ENCODE assay signal across 29 mouse cellular contexts in the genomic region with DNA sequence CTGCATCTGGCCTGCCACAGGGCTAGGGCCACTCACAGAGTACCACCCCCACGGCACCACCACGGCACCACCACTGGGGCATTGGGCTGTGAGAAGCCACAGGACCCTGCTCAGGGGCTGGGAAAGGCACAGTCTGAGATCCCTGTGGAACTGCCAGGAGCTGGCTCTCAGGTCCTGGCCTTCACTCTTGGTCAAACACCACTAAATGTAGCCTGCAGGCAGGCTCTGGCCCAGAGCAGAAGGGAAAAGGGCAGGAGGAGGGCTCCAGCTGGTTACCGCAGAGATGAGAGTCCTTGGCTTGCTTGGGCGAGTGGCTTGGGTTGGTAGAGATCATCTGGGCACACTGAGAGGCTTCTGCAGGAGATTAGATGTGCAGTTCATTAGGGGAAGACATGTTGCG.
DNase-seq lines count a peak whose midpoint lies in the region; ATAC-seq and TF ChIP-seq lines count a peak whose summit lies in the region.
"Had no signal": no experiment of that assay in that cellular context is flagged by ENCODE, and none has a peak within 500 bp of the region (broad histone marks: within the 10 kb centered on the region; RNA-seq: fewer than 3 reads in every experiment).

No protein-coding gene starts in this region.

- H3K27me3 ChIP-seq in hindbrain, postnatal 0 days (ENCODE audit: insufficient read depth, low read length), result no peaks in the 10 kb centered on the region
- no peaks in the 10 kb centered on the region for H3K27me3 ChIP-seq in hindbrain, embryonic 11.5 days (ENCODE audit: control insufficient read depth, insufficient read depth, low read length)
- no peaks in the 10 kb centered on the region for H3K27me3 ChIP-seq in limb, embryonic 10.5 days (ENCODE audit: low read depth, poor library complexity, severe bottlenecking)
- H3K27me3 ChIP-seq: embryonic facial prominence, embryonic 12.5 days; forebrain, embryonic 15.5 days; kidney, embryonic 15.5 days; limb, embryonic 15.5 days; liver, embryonic 13.5 days; megakaryocyte, embryonic 14.5 days; midbrain, embryonic 12.5 days; neural tube, embryonic 13.5 days had no signal

- no peak overlapping the region for H3K4me3 ChIP-seq in hindbrain, postnatal 0 days (ENCODE audit: low read length)
- no peak overlapping the region for H3K4me3 ChIP-seq in hindbrain, embryonic 11.5 days (ENCODE audit: low read depth, low read length)
- no peak overlapping the region for H3K4me3 ChIP-seq in limb, embryonic 10.5 days
- H3K4me3 ChIP-seq: embryonic facial prominence, embryonic 12.5 days; forebrain, embryonic 15.5 days; hindbrain, embryonic 10.5 days; kidney, embryonic 15.5 days; layer of hippocampus, adult 2 months; left cerebral cortex, adult 2 months; limb, embryonic 15.5 days; liver, embryonic 13.5 days; megakaryocyte, embryonic 14.5 days; midbrain, embryonic 12.5 days; neural tube, embryonic 13.5 days had no signal

- DNase-seq in hindbrain, postnatal 0 days (ENCODE audit: low spot score), result peak; percentile 3
- DNase-seq in hindbrain, embryonic 11.5 days (ENCODE audit: low spot score), result no peak
- DNase-seq in cerebellum, adult 11-12 months, result peak; percentile 27
- peak; percentile 42 for DNase-seq in cerebellum, adult 9-11 months
- DNase-seq in limb, embryonic 10.5 days (ENCODE audit: low spot score), result no peak
- no peak for DNase-seq in gastrocnemius, adult 8-10 months (ENCODE audit: low spot score in 2 of 2)
- DNase-seq in frontal cortex, postnatal 36 days (ENCODE audit: low spot score in 2 of 2), result no peak
- DNase-seq: adrenal gland, adult 2 months; adrenal gland, postnatal 36 days; gastrocnemius, postnatal 10 days; heart, postnatal 14 days; kidney, postnatal 25 days; liver, embryonic 13.5 days; lung, adult 18-20 months; lung, postnatal 4 days; thymus, postnatal 14 days had no signal

- no peak for TF ChIP-seq CTCF in hindbrain, postnatal 0 days (IDR thresholded peaks at IDR 0.05; ENCODE audit: low read depth)

- H3K4me2 ChIP-seq in hindbrain, postnatal 0 days (ENCODE audit: low read depth, low read length), result no peak overlapping the region
- H3K4me2 ChIP-seq in hindbrain, embryonic 11.5 days (replicated peaks; ENCODE audit: low read depth, low read length), result no peak overlapping the region
- H3K4me2 ChIP-seq: embryonic facial prominence, embryonic 12.5 days; forebrain, embryonic 15.5 days; kidney, embryonic 15.5 days; limb, embryonic 15.5 days; liver, embryonic 13.5 days; midbrain, embryonic 12.5 days; neural tube, embryonic 13.5 days had no signal

- no peaks in the 10 kb centered on the region for H3K4me1 ChIP-seq in hindbrain, postnatal 0 days (ENCODE audit: insufficient read depth, low read length)
- no peaks in the 10 kb centered on the region for H3K4me1 ChIP-seq in hindbrain, embryonic 11.5 days (replicated peaks; ENCODE audit: control insufficient read depth, insufficient read depth, low read length)
- H3K4me1 ChIP-seq in limb, embryonic 10.5 days, result peaks cover 19% of the 10 kb centered on the region
- H3K4me1 ChIP-seq: forebrain, embryonic 15.5 days; liver, embryonic 13.5 days; megakaryocyte, embryonic 14.5 days had no signal

- H3K9ac ChIP-seq in hindbrain, postnatal 0 days (replicated peaks; ENCODE audit: low read length), result no peak overlapping the region
- H3K9ac ChIP-seq in hindbrain, embryonic 11.5 days (ENCODE audit: low read depth, low read length), result no peak overlapping the region
- H3K9ac ChIP-seq: embryonic facial prominence, embryonic 12.5 days; forebrain, embryonic 15.5 days; kidney, embryonic 15.5 days; limb, embryonic 15.5 days; liver, embryonic 13.5 days; midbrain, embryonic 12.5 days; neural tube, embryonic 13.5 days had no signal

- H3K27ac ChIP-seq in hindbrain, postnatal 0 days, result no peak overlapping the region
- no peak overlapping the region for H3K27ac ChIP-seq in hindbrain, embryonic 11.5 days (ENCODE audit: low read depth, low read length)
- H3K27ac ChIP-seq in limb, embryonic 10.5 days, result peak overlapping the region; percentile 61; the same call in 1 of the 2 replicates
- H3K27ac ChIP-seq: embryonic facial prominence, embryonic 12.5 days; forebrain, embryonic 15.5 days; hindbrain, embryonic 10.5 days; kidney, embryonic 15.5 days; layer of hippocampus, adult 2 months; left cerebral cortex, adult 2 months; limb, embryonic 15.5 days; liver, embryonic 13.5 days; midbrain, embryonic 12.5 days; neural tube, embryonic 13.5 days had no signal

- 80% methylated on average over 5 of the region's 5 CpGs for WGBS in hindbrain, postnatal 0 days
- whole genome bisulfite sequencing in hindbrain, embryonic 11.5 days, result 88% methylated on average over 5 of the region's 5 CpGs
- 87% methylated on average over 5 of the region's 5 CpGs for WGBS in limb, embryonic 10.5 days

- no peaks in the 10 kb centered on the region for H3K9me3 ChIP-seq in hindbrain, postnatal 0 days (ENCODE audit: low read length)
- no peaks in the 10 kb centered on the region for H3K9me3 ChIP-seq in hindbrain, embryonic 11.5 days (ENCODE audit: control insufficient read depth, low read length)
- H3K9me3 ChIP-seq in limb, embryonic 10.5 days (replicated peaks), result no peaks in the 10 kb centered on the region
- H3K9me3 ChIP-seq: embryonic facial prominence, embryonic 12.5 days; forebrain, embryonic 15.5 days; hindbrain, embryonic 10.5 days; kidney, embryonic 15.5 days; limb, embryonic 15.5 days; liver, embryonic 13.5 days; megakaryocyte, embryonic 14.5 days; midbrain, embryonic 12.5 days; neural tube, embryonic 13.5 days had no signal

- no peaks in the 10 kb centered on the region for H3K36me3 ChIP-seq in hindbrain, postnatal 0 days (ENCODE audit: insufficient read depth, low read length)
- H3K36me3 ChIP-seq in hindbrain, embryonic 11.5 days (ENCODE audit: control insufficient read depth, insufficient read depth, low read length), result no peaks in the 10 kb centered on the region
- no peaks in the 10 kb centered on the region for H3K36me3 ChIP-seq in limb, embryonic 10.5 days
- H3K36me3 ChIP-seq: embryonic facial prominence, embryonic 12.5 days; forebrain, embryonic 15.5 days; hindbrain, embryonic 10.5 days; kidney, embryonic 15.5 days; limb, embryonic 15.5 days; liver, embryonic 13.5 days; midbrain, embryonic 12.5 days; neural tube, embryonic 13.5 days had no signal

- no peak for ATAC-seq in hindbrain, postnatal 0 days
- ATAC-seq in hindbrain, embryonic 11.5 days (ENCODE audit: low FRiP score), result no peak
- ATAC-seq: CD4-positive, CD25-positive, alpha-beta regulatory T cell, adult 4 months; forebrain, embryonic 15.5 days; intestine, postnatal 0 days; lung, postnatal 0 days had no signal

Comparison
In these comparisons a context has a peak if more than half of its experiments do, and no peak if none do; other contexts are left out.
1. DNase-seq: peak in hindbrain, postnatal 0 days (single experiment), cerebellum, adult 11-12 months (single experiment) and cerebellum, adult 9-11 months (single experiment); none in hindbrain, embryonic 11.5 days (single experiment), limb, embryonic 10.5 days (single experiment), gastrocnemius, adult 8-10 months (0 of 2) and frontal cortex, postnatal 36 days (0 of 2).